Mouse (Mus musculus) c-Kit-positive CD71-positive TER-119-negative erythroid progenitor cells, embryonic 14.5 days (primary cell): ENCODE measurements at regions not wholly inside any gene's neighbourhood (a gene's known extent, or its start where the extent isn't known, plus 50 kb on each side); places are given as distances from the start of the nearest gene placed in this dataset.

Experiments used
- DNase-seq: peaks from one replicate; pipeline ENCODE4 v3.0.0-alpha.2; 2013; ENCODE audit warnings: low read depth

DNA sequence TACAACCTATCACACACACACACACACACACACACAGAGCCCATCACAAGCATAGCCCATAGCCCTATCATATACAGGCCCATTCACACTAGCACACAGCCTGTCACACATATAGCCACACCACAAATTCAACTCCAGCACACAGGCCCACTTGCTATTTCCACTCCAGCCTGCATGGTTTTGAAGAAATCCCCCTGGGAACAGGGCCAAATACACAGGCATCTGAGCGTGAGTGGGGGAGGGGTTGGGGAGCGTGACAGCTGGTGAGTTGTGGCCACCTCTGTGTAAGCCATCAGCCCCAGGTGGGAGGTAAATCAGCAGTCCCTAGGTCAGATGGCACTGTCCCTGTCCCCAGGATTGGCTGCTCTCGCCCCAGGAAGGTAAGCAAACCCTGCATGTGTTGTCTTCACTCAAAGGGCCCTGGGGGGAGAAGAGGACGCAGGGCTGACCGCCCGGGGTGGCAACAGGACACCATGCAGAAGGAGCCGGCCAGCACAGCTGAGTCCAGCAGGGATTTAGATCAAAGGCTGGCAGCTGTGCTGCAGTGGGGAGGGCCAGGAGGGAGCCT is 153.6 kb upstream of the Gm3448 start:
- DNase-seq, result no peak

DNA sequence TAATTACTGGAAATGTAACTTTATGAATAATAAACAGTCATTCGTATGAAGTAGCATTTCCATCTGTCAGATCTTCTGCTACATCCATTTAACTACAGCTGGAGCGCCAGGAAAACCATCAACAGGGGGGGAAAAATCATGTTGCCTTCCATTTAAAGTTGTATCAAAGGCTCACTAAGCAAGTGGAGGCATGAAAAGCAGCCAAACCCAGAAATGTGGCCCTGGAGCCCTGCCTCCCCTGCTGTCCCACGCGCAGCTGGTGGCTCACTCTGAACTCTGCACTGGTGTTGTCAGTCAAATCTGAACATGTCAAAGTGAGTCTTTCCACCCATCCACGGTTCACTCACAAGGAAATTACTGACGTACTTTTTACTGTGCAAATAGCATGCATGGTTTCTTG is 152.5 kb upstream of the Gm3448 start:
- no peak for DNase-seq

DNA sequence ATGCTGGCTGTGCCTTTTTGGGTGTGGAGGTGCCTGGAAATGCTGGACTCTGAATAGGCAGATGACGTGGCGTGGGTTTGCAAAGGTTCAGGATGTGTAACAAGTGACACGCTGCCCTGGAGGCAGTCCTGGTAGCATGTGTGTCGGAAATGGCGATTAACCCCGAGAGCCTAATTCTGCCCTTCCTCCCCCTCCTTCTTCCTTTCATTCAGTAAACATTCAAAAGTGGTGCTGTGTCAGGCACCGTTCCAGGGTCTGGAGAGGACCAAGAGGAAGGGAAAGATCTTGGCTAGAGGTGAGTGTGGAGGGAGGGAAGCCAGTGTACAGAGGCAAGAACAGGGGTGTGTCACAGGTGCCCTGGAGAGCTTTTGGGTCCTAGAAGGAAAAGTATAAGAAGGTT is 151.5 kb upstream of the Gm3448 start:
- DNase-seq, result no peak

DNA sequence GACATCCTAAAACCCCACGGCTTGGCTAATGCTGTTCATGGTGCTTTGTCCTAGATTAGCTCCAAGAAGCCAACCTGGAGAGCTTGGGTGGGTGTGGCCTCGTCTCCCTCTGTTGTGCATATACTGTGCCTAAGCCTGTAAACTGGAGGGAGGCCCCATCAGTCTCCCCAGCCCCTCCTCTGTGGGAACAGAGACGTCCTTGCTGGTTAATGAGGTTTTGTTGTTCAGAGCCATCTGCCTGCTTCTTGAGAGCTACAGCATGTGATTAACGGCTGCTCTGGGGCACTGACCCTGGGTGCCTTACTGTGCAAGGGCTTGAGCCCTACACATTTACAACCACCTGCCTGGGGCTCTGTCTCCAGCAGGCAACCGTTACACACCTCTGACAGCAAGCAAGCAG is 143.9 kb upstream of the Gm3448 start:
- DNase-seq, result no peak

DNA sequence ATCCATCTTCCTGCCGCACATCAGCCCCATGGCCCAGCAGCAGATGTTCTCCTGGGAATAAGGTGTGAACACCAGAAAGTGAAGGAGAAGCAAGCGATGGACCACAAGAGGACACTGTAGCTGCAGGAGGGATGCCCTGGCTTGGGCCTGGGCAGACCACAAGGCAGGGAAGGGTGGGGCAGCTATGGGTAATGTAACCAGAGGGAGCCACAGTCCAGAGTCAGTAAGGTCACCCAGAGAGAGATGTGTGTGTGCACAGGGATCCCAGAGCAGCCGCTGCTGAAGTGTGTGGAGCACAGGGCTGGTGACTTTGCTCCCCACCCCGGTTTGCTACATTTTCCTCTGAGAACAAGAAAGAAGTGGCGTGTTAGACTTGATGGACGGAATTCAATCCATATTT is 142.5 kb upstream of the Gm3448 start:
- DNase-seq, result no peak

DNA sequence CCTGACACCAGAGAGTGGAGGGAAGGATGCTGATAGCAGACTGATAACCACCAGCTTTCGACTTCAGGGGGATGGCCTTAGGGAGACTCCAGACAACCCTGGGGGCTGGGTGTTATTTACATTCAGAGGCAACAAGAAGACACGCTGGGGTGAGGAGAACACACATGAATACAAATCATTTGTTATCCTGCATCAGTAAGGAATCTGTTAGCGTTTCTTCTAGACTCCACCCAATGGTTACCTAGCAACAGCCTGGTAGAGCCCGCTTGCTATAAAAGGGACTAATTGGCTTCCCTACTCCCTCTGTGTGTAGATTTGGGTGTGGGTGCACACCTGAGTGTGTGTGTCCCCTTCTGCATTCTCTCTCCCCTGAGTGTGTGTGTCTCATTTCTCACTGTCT is 140.8 kb upstream of the Gm3448 start:
- DNase-seq, result no peak

DNA sequence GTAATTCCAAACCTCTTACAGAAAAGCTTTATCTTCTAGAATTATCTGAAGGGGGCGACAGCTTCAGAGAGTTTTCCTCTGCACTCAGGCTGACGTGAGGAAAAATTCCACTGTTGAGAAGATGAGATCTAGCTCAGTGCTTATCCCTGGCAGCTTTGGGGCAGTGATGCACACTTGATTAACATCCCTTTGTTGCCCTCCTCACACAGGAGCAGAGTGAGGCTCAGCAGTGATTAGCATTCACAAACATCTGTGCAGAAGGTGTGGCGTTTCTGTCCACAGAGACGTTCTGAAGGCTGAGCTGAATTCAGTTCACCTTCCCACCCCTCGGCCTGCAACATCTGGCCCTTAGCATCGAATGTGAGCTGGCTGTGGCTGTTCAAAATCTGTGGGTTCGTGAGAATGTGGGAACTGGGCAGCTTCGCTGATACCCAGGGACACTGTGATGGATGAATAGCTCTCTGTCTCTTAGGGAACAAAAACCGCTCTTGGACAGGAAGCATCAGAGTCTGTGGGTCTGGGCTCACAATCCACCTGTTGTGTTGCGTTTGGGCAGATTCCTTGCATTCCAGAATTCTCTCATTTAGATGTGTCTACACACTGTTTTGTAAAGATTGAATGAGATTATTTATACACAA is 139.0 kb upstream of the Gm3448 start:
- DNase-seq, result no peak

DNA sequence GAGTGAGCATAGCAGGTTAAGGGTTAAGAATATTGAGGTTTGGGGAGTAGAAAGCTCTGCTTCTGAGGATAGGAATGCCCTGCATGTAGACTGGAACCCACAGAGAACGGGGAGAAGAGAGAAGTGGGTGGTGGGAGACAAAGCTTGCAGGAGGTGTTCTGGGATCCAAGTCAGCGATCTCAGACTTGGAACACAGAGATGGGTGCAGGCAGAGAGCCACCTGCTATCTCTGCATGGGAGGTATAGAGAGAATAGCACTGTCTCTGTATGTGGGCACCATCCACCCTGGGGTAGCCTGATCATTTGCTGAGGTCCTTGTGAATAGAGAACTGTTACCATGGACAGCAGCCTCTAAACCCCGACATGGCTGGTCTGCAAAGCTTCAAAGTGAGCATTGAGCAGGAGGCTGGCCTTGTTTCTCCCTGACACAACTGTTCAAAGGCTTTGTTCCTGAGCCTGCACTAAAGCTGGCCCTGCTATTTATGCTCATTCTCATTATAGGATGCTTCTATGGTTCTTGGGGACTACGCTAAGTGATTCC is 138.1 kb upstream of the Gm3448 start:
- DNase-seq, result no peak

DNA sequence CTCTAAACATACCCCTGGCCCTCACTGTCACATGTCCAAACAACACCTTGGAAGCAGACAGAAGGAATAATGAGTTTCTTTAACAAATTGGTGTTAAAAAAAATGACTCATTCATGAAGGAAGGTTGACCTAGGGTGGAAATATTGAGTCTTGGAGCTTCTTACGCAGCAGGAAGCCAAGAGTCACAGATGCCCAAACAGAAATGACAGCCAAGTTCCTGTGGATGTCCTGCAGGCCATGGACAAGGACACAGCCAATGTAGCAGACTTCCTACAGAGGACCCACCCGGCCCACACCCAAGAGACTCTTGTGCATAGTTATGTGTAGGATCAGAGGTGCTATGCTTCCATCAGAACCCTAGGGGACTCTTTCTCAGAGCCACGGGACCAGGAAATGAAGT is 136.1 kb upstream of the Gm3448 start:
- no peak for DNase-seq

DNA sequence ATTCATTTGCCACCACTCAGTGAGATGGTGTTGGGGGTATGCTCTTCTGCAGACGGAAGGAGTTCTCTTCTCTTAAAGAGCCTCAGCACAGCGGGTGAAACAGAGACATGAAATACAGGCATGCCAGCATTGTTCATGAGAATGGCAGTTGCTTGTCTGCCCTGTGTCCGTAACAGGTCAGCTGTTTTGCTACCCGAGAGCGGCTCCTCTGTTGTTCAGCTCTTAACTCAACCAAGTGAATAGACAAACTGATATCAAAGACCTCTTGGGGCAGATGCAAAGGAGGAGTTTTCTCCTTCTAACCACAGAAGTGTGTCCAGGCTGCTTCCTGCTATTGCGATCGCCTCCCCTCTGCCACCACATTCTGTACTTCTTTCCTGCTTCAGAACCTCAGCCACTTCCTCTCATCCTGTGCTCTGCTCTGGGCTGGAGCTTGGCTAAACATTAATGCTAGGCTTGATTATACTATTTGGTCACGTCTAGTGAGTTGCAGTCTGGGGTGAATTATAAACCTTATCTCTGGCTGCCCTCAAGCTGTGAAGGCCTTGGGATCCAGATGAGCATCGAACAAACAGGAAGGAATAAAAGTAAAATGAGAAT is 133.1 kb upstream of the Gm3448 start:
- DNase-seq, result no peak

DNA sequence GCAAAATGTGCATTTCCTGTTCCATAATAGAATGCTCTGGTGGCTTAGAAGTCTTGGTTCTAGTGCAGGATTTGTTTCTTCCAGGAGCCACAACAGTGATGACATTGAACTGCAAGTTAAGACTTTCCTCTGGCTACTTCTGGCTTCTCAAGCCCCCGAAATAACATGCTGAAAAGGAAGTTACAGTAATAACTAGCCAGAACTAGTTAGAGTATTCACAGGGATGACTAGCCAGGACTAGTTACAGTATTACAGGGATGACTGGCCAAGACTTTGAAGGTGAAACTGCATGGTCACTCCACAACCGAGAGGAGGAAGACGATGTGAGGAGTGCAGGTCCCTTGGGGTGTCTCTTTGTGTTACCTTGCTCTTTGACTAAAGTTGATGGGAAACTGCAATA is 126.6 kb upstream of the Gm3448 start:
- DNase-seq, result no peak

DNA sequence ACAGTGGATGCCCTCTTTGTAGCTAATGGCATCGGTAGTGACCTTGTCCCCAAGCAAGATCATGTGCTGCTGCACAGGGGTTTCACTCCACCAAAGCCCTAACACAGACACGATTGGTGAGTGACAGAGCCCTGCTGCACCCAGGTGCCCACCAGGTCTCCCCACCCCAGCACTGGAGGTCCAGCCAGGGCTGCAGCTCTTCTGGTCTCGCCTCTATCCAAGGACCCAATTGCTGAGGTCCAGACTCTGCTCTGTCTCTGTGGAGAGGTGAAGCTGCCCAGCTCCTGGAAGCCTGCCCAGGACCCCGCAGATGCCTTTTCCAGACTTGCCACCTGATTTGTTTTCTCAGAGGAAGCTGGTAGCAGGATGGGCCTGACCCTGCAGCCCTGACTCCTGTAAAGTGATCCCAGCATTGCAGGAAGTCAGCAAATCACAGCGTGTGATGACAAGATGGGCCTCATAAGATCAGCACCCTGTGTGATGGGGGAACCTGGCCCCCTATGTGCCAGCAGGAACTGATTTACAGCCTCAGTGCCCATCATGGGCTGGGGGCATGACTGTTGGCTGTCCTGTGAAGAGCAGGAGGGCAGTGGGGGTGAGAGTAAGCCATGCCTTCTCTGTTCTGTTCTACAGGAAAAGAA is 116.5 kb upstream of the Gm3448 start:
- DNase-seq, result no peak

DNA sequence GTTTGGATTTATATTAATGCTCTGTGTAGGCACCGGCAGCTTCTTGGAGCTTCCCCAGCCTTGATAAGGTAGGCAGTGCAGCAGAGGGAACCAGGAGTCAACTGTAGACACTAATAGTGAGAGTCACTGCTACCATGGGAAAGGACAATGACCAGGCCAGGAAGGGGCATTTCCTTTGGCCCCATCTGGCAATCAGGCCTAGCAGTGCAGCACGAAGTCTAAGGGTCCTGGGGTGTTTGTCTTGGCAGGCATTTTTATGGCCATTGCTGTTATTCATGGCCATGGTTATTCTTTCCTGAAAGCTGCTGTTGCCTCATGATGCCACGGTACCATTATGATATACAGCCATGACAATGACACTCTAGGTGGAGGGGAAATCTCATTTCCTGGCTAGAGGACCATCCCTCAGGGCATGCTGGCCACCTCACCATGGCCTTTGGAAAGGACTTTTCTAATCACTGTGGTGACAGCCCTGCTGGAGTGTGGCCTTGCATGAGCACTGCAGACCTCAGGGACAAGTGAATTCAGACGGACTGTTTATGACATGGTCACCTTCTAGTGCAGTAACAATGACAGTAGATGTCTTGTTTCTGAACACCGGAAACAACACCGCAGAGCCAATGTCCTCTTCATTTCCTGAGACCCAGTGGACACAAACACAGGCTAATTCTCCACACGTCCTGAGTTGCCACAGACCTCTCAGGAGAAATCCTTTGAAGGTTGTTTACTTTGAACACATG is 111.8 kb upstream of the Gm3448 start:
- DNase-seq, result no peak

DNA sequence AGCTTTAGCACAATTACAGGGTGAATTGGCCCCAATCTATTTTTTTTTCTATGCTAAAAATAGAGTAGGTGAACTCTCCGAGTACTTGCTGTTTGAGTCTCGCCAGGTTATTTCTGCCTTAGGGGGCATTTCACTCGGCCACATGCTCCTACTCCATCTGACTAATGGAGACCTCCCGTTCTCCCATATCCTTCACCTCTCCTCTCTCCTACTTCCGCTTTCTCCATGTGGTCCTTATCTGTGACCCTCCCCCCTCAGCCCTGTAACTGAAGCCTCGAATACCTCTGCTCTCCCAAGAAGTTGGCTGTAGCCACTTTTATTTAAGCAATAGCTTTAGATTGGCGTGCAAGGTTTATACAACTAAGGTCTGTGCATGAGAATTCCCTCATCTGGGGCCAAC is 111.1 kb upstream of the Gm3448 start:
- no peak for DNase-seq

DNA sequence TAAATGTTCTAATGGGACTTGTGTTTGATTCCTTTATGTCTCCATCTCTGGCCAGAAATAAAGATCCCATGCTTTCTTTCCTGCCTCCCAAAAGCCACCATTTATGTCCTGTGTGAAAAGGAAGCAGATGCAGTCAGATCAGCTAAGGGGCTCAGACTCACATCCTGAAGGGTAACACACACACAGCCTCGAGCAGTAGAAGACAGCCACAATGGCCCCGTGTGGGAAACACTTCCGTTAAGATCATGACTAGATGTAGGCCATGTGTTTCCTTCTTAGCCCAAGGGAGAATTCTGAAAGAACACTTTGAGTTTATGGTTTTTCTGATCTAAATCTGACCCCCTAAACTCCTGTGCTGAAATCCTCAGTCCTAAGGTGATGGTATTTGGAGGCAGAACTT is 110.4 kb upstream of the Gm3448 start:
- DNase-seq, result no peak

DNA sequence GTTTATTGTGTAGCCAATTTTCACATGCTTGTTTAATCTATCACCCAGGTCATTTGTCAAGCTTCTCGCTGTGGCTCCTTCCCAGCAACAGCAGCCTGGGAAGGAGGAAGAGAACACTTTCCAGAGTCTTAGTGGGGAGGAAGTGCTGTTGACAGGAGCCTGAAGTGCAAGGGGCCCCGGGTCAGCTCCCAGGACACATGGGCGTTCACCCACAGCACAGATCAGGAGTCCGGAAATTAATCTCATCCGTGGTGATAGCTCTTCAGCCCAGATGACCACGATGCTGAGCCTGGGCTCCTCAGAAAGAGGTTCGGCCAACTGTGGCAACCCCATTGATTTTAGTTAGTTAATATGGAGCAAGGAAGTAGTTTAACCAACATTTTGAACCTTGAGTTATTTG is 105.3 kb upstream of the Gm3448 start:
- no peak for DNase-seq

DNA sequence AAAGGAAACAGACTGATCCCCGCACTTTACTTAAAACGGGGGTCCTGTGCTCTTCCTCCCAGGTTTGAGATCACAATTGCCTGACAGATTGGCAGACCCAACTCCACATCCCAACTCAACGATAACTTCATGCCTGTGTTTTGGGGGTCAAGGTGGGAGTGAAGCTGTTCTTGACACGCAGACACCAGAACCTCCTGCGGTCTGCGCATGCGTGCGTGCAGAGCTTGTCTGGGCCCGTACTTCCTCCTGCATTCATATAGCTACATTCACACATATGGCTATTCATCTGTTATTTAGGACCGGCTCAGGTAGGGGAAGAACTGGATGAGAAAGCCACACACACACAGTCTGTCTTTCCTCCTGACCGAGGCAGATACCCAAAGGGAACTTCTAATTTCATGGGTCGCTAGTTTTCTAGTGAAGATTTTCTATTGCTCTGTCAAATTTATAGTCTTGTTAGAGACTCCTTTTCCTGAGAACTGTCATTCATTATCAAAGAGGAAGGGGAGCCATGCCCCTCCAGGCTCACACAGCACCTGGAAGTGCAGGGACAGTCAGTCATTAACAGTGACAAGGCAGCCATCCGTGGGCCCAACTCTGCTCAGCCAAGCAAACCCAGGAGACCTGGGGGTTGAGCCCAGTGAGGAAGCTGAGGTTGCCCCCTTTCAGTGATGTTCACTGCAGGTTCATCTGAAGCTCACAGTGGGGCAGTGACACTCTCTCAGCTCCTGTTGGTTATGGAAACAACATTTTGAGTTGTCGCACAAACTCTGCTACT is 104.0 kb upstream of the Gm3448 start:
- DNase-seq, result no peak

DNA sequence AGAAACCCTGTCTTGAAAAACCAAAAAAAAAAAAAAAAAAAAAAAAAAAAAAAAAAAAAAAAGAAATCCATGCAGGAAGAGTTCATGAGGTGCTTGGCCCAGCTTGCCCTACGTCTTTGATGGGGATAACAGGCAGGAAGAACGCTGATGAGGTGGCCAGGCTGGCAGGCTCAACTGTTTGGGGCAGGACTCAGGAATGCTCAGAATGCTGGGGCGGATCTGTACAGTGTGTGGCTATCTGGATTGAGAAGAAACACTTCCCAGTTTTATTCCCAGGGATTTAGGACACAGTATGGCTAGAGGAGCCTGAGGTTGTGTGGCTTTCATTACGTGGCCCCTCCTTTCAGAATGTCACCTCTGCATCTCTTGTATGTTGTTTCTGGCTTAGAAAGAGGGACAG is 99.1 kb upstream of the Gm3448 start:
- DNase-seq, result no peak
